Mouse (Mus musculus): ENCODE data around the gene Cpb2.
A peak's percentile ranks its signal among the peaks of the same experiment; 100 is the strongest.

Cpb2 gene

GRCm38 (mm10) chr14:75246024-75247000 is 4.2 kb downstream of the Cpb2 start:
- no peak for DNase-seq (ENCODE audit: low read depth, low spot score)

DNA sequence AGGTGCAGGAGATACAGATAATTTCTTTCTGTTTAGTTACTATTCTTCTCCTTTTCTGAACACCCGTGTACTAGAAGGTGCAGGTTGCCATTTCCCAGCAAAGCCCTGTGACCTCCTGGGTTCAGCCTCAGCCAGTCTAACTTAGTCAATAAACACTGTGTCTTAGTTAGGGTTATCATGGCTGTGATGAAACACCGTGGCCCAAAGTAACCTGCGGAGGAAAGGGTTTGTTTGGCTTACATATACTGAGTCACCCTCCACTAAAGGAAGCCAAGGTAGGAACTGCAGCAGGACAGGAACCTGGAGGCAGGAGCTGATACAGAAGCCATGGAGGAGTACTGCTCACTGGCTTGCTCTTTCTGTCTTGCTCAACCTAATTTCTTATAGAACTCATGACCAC is 8.3 kb downstream of the Cpb2 start:
- DNase-seq (ENCODE audit: low read depth, low spot score) = no peak

GRCm38 (mm10) chr14:75256521-75256920 is 14.4 kb downstream of the Cpb2 start:
- peak; percentile 14 for DNase-seq (ENCODE audit: low read depth, low spot score)

DNA sequence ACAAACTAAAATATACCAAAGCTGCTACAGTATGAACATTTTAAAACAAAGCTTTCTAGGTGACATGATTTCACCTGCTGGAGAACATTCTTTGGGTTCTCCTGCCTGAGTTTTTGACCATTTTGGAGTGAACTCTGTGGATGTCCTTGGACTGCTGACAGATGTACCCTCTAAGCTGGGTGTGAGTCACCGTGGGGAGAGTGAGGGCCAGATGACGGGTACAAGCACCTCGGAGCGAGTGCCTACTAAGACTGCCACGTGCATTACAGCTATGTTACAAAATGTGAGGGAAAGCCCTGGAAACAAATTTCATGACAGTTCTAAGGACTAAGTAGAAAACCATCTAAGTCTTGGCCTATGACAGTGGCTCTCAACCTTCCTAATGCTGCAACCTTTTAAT is 27.4 kb downstream of the Cpb2 start:
- no peak for DNase-seq (ENCODE audit: low read depth, low spot score)

GRCm38 (mm10) chr14:75279716-75280115 is 37.6 kb downstream of the Cpb2 start:
- DNase-seq (ENCODE audit: low read depth, low spot score) = no peak

- no peak for DNase-seq (ENCODE audit: low read depth, low spot score)
These were observed 38.3 kb downstream of the Cpb2 start for GRCm38 (mm10) chr14:75280406-75280805.

- peak; percentile 38 for DNase-seq (ENCODE audit: low read depth, low spot score)
These were observed 41.6 kb downstream of the Cpb2 start for GRCm38 (mm10) chr14:75283609-75284192.

DNA sequence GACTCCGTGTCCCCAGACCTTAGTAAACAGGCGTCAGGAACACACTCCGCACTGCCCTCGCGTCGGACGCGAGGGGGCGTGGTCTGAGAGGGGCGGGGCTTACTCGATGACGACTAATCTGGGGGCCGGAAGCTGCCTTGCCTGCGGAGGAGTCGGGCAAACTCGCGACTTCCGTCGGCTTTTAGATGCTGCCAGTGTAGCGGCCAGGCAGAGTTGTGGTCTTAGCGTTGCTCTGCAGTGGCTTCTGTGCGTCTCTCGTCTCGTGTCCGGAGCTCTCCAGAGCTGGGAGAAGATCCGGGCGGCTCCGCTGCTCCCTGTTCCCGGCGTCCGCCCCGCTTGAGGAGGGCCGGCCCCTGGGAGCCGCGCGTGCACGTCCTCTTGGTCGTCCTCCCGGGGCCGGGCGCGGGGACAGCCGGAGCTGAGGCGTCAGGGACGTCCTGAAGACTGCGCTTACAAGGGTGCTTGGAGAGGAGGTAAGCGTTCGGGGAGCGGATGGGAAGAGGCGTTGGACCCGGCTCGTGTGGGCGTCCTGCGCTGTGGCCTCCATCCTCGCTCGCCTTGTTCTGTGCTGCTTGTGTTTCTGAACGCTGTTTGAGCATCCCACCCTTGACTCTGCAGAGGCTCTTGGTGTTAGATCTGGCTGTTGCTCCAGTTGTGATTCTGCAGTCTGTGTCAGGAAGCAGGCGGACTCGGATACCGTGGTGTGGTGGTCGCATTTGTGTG is 42.3 kb downstream of the Cpb2 start, which contains the start of gene Zc3h13:
Zc3h13 (plus strand) TSS at position 181 of the 723 bp plus-strand sequence.
- DNase-seq (ENCODE audit: low read depth, low spot score) = peak; percentile 94

GRCm38 (mm10) chr14:75301081-75301480 is 59.0 kb downstream of the Cpb2 start:
- no peak for DNase-seq (ENCODE audit: low read depth, low spot score)

DNA sequence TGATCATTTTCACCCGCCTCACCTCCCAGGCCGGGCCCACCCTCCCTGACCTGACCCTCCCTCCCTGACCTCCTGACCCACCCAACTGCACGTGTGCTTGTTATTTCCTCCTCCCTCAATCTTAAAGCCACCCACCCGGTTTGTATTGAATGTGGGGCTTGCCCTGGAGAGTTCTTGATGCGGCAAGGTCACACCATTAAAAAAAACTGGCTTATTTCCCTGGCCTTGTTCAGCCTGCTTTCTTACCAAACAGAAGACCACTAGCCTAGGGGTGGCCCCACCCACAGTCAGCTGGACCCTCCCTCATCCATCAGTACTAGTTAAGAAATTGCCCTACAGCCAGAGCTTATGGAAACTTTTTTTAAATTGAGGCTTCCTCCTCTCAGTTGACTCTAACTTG is 61.7 kb downstream of the Cpb2 start:
- peak; percentile 44 for DNase-seq (ENCODE audit: low read depth, low spot score)

DNA sequence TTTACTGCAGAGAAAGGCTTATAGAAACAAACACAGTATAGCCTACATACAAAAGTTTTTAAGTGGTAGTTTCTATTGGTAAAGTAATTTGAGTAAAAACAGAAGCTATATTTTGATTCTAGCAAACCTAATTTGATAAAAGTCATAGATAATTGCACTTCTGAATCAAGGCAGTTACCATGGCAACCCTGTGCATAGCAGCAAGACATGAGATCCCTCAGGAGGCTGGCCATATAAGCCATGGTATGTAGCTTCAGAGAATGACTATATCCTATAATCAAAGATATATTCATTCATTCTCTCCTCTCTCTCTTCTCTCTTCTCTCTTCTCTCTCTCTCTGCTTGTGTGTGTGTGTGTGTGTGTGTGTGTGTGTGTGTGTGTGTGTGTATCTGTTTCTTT is 65.8 kb downstream of the Cpb2 start:
- DNase-seq (ENCODE audit: low read depth, low spot score) = no peak

DNA sequence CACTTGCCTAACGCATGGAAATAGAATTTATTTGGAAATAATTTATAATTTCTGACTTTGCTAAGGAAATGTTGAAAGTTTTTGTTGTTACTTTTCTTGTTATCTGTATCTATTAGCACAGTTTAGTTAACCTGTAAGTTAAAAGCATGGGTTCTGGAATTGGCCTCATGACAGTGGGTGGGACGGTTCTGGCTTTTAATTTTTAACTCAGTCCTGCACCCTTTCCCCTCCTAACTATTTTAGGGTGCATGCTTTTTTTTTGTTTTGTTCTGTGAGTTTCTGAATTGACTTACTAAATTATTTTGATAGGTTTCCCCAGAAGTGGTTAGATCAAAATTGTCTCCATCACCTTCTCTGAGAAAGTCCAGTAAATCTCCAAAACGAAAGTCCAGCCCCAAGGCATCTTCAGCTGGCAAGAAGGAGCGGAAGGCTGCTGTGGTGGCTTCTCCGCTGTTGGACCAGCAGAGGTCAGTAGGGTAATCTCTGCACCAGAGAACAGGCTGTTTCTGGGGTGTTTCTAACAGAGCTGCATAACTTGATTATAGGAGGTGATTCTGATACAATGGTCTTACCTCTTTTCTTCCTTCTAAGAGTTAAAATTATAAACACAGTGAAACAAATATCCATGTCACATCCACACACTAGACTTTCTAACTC is 67.4 kb downstream of the Cpb2 start:
- peak; percentile 31 for DNase-seq (ENCODE audit: low read depth, low spot score)

- DNase-seq (ENCODE audit: low read depth, low spot score) = no peak
These were observed 72.4 kb downstream of the Cpb2 start for GRCm38 (mm10) chr14:75314484-75314883.

DNA sequence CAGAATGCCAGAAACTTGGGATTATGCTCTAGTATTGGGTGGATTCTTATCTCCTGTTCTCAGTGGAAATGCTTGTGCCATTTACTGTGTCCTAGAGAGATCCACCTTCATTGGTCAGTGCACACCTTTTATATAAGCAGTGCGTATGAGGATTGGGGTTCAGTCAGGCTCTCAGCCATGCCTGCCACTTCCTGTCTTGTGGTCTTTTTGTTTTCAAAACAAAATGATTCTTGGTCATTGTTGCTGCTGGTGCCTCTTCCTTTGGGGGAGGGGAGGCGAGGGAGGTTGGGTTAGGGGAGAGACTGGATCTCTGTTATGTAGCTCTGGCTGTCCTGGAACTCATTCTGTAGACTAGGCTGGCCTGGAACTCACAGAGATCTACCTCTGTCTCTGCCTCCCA is 76.6 kb downstream of the Cpb2 start:
- DNase-seq (ENCODE audit: low read depth, low spot score) = no peak

- DNase-seq (ENCODE audit: low read depth, low spot score) = no peak
These were observed 78.2 kb downstream of the Cpb2 start for GRCm38 (mm10) chr14:75320269-75320668.

DNA sequence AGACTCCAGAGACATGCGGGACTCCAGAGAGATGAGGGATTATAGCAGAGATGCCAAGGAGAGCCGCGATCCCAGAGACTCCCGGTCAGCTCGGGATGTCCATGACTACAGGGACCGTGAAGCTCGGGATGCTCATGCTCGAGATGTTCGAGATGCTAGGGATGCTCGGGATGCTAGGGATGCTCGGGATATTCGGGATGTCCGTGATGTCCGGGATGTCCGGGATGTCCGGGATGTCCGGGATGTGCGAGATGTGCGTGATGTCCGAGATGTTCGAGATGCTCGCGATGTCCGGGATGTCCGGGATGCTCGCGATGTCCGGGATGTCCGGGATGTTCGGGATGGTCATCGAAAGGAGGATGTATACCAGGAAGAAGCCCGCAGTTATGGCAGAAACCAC is 81.3 kb downstream of the Cpb2 start:
- DNase-seq (ENCODE audit: low read depth, low spot score) = no peak

DNA sequence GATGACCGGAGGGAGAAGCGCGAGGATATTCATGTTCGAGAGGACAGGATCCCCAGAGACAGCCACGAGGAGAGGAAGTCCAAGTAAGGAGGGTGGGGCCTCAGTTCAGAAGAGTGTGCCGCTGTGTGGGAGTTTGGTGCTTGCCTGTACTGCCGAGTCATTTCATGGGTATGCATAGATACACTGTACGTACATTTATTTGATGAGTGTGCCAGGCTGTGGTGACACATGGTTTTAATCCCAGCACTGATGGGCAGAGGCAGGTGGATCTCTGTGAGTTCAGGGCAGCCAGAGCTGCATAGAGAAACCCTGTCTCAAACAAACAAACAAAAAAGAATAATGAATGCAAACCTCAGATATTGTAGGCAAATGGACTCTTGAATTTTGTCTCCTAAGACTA is 86.0 kb downstream of the Cpb2 start:
- no peak for DNase-seq (ENCODE audit: low read depth, low spot score)

DNA sequence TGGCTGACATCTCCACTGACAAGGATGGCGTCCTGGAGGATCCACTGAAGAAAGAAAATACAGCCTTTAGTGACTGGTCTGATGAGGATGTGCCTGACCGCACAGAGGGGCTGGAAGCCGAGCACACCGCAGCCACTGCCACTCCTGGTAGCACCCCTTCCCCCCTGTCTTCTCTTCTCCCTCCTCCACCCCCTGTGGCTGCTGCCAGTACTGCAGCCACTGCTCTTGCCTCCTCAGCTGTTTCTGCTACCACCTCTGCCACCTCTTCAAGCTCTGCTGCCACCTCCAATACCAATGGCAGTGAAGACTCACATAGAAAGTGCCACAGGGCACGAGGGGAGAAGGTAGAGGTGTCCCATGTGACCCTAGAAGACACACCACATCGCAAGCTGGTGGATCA is 88.5 kb downstream of the Cpb2 start:
- DNase-seq (ENCODE audit: low read depth, low spot score) = peak; percentile 56
